Mouse (Mus musculus) adrenal gland, postnatal 36 days (tissue): ENCODE data around the gene Hsh2d. TPM values are rescaled to one million over a fixed set of nuclear protein-coding genes. Genes with fewer than 3 reads are reported as not detected.

Source experiments
- total RNA-seq, 2 experiments: library from RNA; stranded (reverse); gene quantifications; 2 replicates each; pipeline ENCODE4 v1.2.3; 2021

The Hsh2d gene
- total RNA-seq, 2 experiments from 2014 or later, result not detected

Other genes starting within 250 kb of the Hsh2d start
- gene Zfp961, start 238.6 kb upstream of the Hsh2d start, total RNA-seq, result 10 to 100 TPM; 16.0 to 23.1 TPM
- 1 to 10 TPM; 4.8 to 6.0 TPM for gene Cyp4f18, start 180.0 kb upstream of the Hsh2d start, total RNA-seq
- gene Olfr372, start 148.4 kb upstream of the Hsh2d start, total RNA-seq, result not detected
- gene Olfr373, start 106.5 kb upstream of the Hsh2d start, total RNA-seq, result not detected
- not detected for gene Olfr374, start 82.6 kb upstream of the Hsh2d start, total RNA-seq
- gene Tpm4, start 54.7 kb upstream of the Hsh2d start, total RNA-seq, result 100 to 1,000 TPM; 198 to 284 TPM
- gene Rab8a, start 28.4 kb upstream of the Hsh2d start, total RNA-seq, result 10 to 100 TPM; 56.8 to 67.0 TPM
- gene Cib3, start 23.2 kb downstream of the Hsh2d start, total RNA-seq, result under 1 TPM in 1 of 2 experiments, not detected in 1; 0.72 TPM
- gene Gm11034, start 24.0 kb downstream of the Hsh2d start, total RNA-seq, result not detected
- gene Fam32a, start 30.1 kb downstream of the Hsh2d start, total RNA-seq, result 10 to 100 TPM; 46.9 to 61.4 TPM
- 10 to 100 TPM; 59.4 to 61.3 TPM for gene Ap1m1, start 50.4 kb downstream of the Hsh2d start, total RNA-seq
- gene Gm10282, start 115.6 kb downstream of the Hsh2d start, total RNA-seq, result 10 to 100 TPM in 1 of 2 experiments, 1 to 10 TPM in 1; 5.8 to 20.3 TPM
- gene Klf2, start 129.4 kb downstream of the Hsh2d start, total RNA-seq, result 10 to 100 TPM; 45.2 to 67.5 TPM
- 10 to 100 TPM; 38.6 to 52.6 TPM for gene Eps15l1, start 231.8 kb downstream of the Hsh2d start, total RNA-seq